Mouse (Mus musculus): ENCODE data around the gene Tab1.

- no peak for TF ChIP-seq CTCF (IDR thresholded peaks at IDR 0.05; ENCODE audit: low read depth)
- no peak for TF ChIP-seq EP300 (IDR thresholded peaks at IDR 0.05; ENCODE audit: low read depth)
Observed at GRCm38 (mm10) chr15:80160223-80160622, 27.3 kb downstream of the Tab1 start.
